Mouse (Mus musculus): ENCODE results near the gene Wnt3a. TPM values are rescaled to one million over a fixed set of nuclear protein-coding genes. Genes with fewer than 3 reads are reported as not detected.

Gene Wnt3a
- not detected in 2 replicates for polyA plus RNA-seq (2012)

- TF ChIP-seq GATA1 (IDR thresholded peaks at IDR 0.05; ENCODE audit: low read length): no peak
Observed at GRCm38 (mm10) chr11:59290702-59291303, at the start of gene Wnt3a. Gene Wnt3a, minus strand, starts transcription at chr11:59290752.

- TF ChIP-seq GATA1 (IDR thresholded peaks at IDR 0.05; ENCODE audit: low read length): no peak
Observed at GRCm38 (mm10) chr11:59338736-59339120, 48.2 kb upstream of the Wnt3a start.

- TF ChIP-seq GATA1 (IDR thresholded peaks at IDR 0.05; ENCODE audit: low read length): no peak
Observed at GRCm38 (mm10) chr11:59337955-59338735, 47.6 kb upstream of the Wnt3a start.

DNA sequence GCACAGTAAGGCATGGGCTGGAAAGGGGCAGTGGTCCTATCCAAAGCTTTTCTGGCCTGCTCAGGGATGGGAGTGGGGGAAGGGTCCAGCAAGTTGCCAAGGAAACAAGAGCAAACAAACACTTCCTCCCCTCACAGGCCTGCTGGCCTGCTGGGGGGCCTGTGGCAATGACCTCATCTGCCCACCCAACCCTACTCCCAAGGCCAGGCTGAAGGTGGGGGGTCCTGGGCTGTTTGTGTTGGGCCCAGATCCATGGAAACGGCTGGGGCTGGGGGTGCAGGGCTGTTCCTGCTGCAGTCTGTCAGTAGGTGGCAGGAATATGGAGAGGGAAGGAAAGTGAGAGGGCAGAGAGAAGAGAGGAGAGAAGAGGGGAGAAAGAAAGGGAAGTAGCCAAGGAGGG, 45.8 kb upstream of the Wnt3a start:
- no peak for TF ChIP-seq GATA1 (IDR thresholded peaks at IDR 0.05; ENCODE audit: low read length)

DNA sequence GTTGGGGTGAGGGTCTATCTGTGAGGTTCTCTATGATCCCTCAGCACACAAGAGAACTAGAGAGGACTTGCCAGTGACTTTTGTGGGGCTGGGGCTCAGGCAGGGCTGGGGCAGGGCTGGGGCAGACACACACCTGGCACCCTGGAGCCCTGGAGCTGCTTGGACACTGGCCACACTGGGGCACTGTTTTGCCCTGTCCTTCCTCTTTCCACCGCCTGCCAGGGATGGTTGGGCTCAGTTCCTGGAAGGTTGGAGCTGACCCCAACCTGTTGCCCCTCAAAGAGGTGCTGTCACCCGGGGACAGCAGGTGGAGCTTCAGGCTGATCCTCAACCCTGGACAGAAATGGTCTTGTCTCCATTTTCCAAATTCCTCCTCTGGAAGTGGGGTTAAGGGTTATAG, 45.4 kb upstream of the Wnt3a start:
- TF ChIP-seq GATA1 (IDR thresholded peaks at IDR 0.05; ENCODE audit: low read length): no peak

- no peak for TF ChIP-seq GATA1 (IDR thresholded peaks at IDR 0.05; ENCODE audit: low read length)
Observed at GRCm38 (mm10) chr11:59335150-59335549, 44.6 kb upstream of the Wnt3a start.

- TF ChIP-seq GATA1 (IDR thresholded peaks at IDR 0.05; ENCODE audit: low read length): no peak
Observed at GRCm38 (mm10) chr11:59332938-59333337, 42.4 kb upstream of the Wnt3a start.

DNA sequence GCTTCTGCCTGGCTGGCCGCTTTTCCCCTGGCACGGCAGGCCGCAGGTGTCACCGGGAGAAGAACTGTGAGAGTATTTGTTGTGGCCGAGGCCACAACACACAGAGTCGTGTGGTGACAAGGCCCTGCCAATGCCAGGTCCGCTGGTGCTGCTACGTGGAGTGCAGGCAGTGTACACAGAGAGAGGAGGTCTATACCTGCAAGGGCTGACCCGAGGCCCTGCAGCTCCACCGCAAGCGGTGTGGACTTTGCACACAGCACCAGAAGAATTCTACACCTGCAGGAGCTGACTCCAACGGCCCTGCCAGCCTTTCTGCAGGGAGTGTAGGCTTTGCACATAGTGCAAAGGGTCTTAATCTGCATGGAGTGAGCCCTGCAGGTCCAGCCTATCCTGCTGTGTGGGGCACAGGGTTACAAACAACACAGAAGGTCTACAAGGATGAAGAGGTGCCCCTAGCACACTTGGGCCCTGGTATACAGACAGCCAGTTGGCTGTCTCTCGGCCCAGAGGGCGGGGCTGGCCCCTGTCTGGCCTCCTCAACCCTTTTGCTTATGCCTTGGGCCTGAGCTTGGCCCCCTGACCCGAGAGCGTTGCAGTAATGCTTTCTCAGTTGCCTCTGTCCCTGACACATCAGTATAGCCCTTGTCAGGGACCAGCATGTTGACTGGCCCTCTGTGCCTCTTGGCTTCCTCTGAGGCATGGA, 40.8 kb upstream of the Wnt3a start:
- no peak for TF ChIP-seq GATA1 (IDR thresholded peaks at IDR 0.05; ENCODE audit: low read length)

DNA sequence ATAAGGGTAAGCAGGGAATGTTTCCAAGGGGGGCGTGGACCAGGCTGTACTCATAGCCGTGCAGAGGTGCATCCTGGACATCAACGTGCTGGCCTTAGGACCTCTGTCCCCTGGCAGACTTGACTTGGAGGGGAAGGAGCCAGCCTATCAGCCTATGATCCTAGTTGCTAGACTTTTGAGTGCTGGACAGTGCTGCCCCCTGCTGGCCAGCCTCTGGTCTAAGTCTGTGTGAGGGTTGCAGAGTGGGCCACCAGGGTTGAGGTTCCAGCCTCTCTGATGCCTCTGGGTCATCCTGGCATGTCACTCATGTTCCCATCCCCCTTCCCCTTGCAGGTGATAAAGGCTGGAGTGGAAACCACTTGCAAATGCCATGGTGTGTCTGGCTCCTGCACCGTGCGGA, 40.0 kb upstream of the Wnt3a start:
- no peak for TF ChIP-seq GATA1 (IDR thresholded peaks at IDR 0.05; ENCODE audit: low read length)

DNA sequence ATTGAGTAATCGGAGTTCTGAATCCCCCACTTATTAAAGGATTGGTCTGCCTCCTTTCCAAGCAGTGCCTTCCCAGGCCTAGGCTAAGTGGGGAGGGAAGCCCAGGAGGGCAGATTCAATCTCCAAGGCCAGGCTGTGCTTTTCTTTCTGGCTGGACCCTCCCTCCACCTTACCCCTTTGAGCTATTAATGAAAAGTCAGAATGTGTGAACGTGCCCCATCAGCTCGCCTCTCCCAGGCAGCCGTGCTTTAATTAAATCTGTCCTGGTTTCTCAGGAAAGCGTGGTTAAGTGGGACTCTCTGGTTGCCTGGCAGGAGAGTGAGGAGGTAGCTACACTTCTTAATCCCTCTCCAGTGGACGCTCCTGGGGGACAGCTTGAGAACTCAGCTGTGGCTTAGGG, 39.1 kb upstream of the Wnt3a start:
- TF ChIP-seq GATA1 (IDR thresholded peaks at IDR 0.05; ENCODE audit: low read length): no peak

- no peak for TF ChIP-seq GATA1 (IDR thresholded peaks at IDR 0.05; ENCODE audit: low read length)
Observed at GRCm38 (mm10) chr11:59327625-59328024, 37.1 kb upstream of the Wnt3a start.

DNA sequence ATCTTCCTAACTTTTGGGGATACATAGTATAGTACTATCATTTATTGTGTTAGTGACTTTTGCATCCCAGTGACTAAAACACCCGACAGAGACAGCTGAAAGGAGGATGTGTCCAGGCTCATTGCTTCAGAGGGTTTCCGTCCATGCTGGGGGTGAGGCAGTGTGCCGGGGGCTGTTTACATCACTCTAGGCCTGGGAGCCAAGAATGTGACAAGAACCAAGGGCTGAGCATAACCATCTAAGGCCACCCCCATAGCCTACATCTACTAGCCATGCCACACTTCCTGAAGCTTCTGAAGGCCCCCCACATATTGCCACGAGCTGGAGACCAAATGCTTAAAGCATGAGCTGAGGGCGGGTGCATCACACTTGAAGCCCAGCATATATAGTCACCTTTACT, 34.2 kb upstream of the Wnt3a start:
- TF ChIP-seq GATA1 (IDR thresholded peaks at IDR 0.05; ENCODE audit: low read length): no peak

DNA sequence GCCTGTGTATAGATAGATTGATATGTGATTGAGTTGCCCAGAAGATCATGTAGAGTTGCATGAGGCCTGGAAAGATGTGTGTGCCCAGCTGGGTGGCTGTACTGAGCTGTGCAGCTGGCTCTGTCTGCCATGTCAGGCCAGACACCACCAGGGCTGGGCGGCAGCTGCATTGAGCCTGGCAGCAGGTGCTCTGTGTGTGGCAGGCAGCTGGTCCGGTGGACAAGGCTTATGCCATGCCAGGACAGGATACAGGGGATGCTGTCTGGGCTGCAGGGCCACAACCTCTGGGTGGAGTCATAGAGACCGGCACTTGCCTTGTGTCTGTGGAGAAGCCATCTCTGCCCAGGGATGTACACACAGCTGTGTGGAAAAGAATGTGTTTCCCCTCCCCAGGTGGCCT, 32.4 kb upstream of the Wnt3a start:
- TF ChIP-seq GATA1 (IDR thresholded peaks at IDR 0.05; ENCODE audit: low read length): no peak

DNA sequence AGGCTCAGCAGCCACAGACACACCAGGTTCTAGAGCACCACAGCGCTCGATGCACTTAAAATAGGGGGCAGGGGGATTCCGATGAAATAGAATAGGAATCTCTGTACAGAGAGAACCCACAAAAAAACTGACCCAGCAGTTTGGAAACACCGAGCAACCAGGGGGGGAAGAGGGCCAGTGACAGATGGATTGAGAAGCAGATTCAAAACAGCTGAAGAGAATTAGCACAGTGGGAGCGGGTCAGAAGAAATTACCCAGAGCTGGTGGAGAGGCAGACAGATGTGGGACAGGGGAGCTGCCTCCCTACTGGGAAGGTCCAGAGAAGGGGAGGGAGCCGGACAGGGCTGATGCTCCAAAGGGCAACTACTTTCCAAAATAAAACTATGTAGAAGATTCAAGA, 26.0 kb upstream of the Wnt3a start:
- TF ChIP-seq GATA1 (IDR thresholded peaks at IDR 0.05; ENCODE audit: low read length): no peak

DNA sequence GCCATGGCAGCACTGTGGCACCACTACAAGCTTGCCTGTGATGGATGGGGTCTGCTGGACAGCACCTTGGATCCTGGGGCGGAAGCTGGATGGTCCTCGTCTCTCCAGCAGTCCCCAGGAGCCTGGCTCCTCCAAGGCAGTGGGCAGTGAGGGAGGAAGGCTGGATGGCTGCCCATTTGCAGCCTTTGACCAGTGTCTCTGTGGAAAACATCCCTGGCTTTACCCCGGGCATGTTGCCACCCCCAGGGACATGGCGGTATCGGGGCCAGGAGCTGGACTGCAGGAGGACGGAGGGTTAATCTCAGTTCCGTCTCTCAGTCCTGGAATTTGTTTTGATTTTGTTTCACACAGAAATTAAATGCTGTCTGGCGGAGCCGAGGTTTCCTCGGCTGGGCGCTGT, 23.4 kb upstream of the Wnt3a start:
- TF ChIP-seq GATA1 (IDR thresholded peaks at IDR 0.05; ENCODE audit: low read length): no peak

GRCm38 (mm10) chr11:59313029-59313811, 22.7 kb upstream of the Wnt3a start:
- no peak for TF ChIP-seq GATA1 (IDR thresholded peaks at IDR 0.05; ENCODE audit: low read length)
